9 mouse cellular contexts compared by ENCODE assay signal in the genomic region with DNA sequence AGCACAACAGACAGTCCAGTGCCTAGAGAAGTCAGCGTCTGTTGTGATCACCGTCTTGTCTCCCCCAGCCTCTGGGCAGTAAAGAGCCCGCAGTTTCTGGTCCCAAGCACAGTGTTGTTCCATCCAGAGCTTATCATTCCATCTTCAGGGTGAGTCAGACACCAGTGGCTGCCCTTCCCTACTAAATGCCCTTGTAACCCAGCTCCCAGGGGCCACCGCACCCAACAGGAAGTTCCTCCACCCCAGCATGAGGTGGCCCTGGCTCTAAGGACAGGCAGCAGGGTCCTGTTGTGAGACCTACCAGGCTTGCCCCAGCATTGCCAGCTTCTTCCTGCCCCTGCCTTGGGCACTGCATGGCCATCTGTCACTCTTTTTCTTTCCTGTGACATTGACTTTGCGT. TPM values are rescaled to one million over a fixed set of nuclear protein-coding genes. Genes with fewer than 3 reads are reported as not detected.
DNase-seq lines count a peak whose midpoint lies in the region; ATAC-seq and TF ChIP-seq lines count a peak whose summit lies in the region.
"Had no signal": no experiment of that assay in that cellular context is flagged by ENCODE, and none has a peak within 500 bp of the region (broad histone marks: within the 10 kb centered on the region; RNA-seq: fewer than 3 reads in every experiment).

No protein-coding gene starts in this region.

- peak overlapping the region; percentile 98 for H3K27ac ChIP-seq in cerebellum, adult 2 months (ENCODE audit: insufficient read depth, low read length)
- peak overlapping the region; percentile 28 for H3K27ac ChIP-seq in limb, embryonic 15.5 days
- no peak overlapping the region for H3K27ac ChIP-seq in limb, embryonic 10.5 days

- H3K27me3 ChIP-seq in cerebellum, adult 2 months (ENCODE audit: control insufficient read depth, insufficient read depth, low read length): no peaks in the 10 kb centered on the region
- no peaks in the 10 kb centered on the region for H3K27me3 ChIP-seq in limb, embryonic 15.5 days
- H3K27me3 ChIP-seq in limb, embryonic 10.5 days (ENCODE audit: low read depth, poor library complexity, severe bottlenecking): no peaks in the 10 kb centered on the region

- no peak for ATAC-seq in limb, embryonic 15.5 days (ENCODE audit: insufficient number of reproducible peaks, low FRiP score, low TSS enrichment, low read depth)

- H3K4me1 ChIP-seq in cerebellum, adult 2 months (ENCODE audit: control insufficient read depth, insufficient read depth, low read length): peaks cover 77% of the 10 kb centered on the region
- peaks cover 31% of the 10 kb centered on the region for H3K4me1 ChIP-seq in limb, embryonic 15.5 days
- H3K4me1 ChIP-seq in limb, embryonic 10.5 days: peaks cover 30% of the 10 kb centered on the region

- H3K4me2 ChIP-seq in limb, embryonic 15.5 days: no peak overlapping the region

- no peak for DNase-seq in cerebellum, adult 2 months
- DNase-seq in cerebellum, adult 11-12 months: no peak
- no peak for DNase-seq in limb, embryonic 10.5 days (ENCODE audit: low spot score)
- peak; percentile 57 for DNase-seq in adrenal gland, postnatal 10 days
- DNase-seq in lung, postnatal 4 days: peak; percentile 53 to 68
- no peak for DNase-seq in natural killer cell, adult 2 months (ENCODE audit: low spot score in 2 of 2)
- no peak for DNase-seq in frontal cortex, postnatal 25 days (ENCODE audit: low spot score in 2 of 2)

- TF ChIP-seq CTCF in cerebellum, adult 2 months (IDR thresholded peaks at IDR 0.05; ENCODE audit: borderline replicate concordance, insufficient read depth, low read depth, low read length): no peak

- H3K36me3 ChIP-seq in limb, embryonic 15.5 days: no peaks in the 10 kb centered on the region
- H3K36me3 ChIP-seq in limb, embryonic 10.5 days: peaks cover 9% of the 10 kb centered on the region; the same call in 1 of the 2 replicates

- H3K9me3 ChIP-seq in limb, embryonic 15.5 days: no peaks in the 10 kb centered on the region
- no peaks in the 10 kb centered on the region for H3K9me3 ChIP-seq in limb, embryonic 10.5 days (replicated peaks)

- no peak overlapping the region for H3K4me3 ChIP-seq in cerebellum, adult 2 months (replicated peaks; ENCODE audit: insufficient read depth, low read depth, low read length)
- no peak overlapping the region for H3K4me3 ChIP-seq in limb, embryonic 15.5 days
- no peak overlapping the region for H3K4me3 ChIP-seq in limb, embryonic 10.5 days

- no peak overlapping the region for H3K9ac ChIP-seq in limb, embryonic 15.5 days

- TF ChIP-seq POLR2A in cerebellum, adult 2 months (IDR thresholded peaks at IDR 0.05; ENCODE audit: borderline replicate concordance, insufficient read depth, low read length): no peak

- 30% methylated on average over 5 of the region's 5 CpGs for WGBS in cerebellum, adult 2 months
- 87% methylated on average over 5 of the region's 5 CpGs for WGBS in limb, embryonic 15.5 days
- 94% methylated on average over 5 of the region's 5 CpGs for WGBS in limb, embryonic 10.5 days

RNA-seq across cellular contexts. Expression of a gene that starts 29.3 kb away (rescaled TPM):
- 98.5 and 102 TPM in 2 replicates for polyA plus RNA-seq in cerebellum, adult 2 months (2012; rRNA removed)
- polyA plus RNA-seq in limb, embryonic 15.5 days (2015; fragmentation: Nextera tagmentation; extraction: Ambion mirVana): 116 and 126 TPM in 2 replicates
- polyA plus RNA-seq in limb, embryonic 10.5 days (2016; fragmentation: Nextera tagmentation; extraction: Ambion mirVana): 164 and 175 TPM in 2 replicates
- total RNA-seq in adrenal gland, postnatal 10 days (2021): 10 to 100 TPM; 64.3 to 66.0 TPM

RNA-seq across cellular contexts. Expression of a gene that starts 31.6 kb away (rescaled TPM):
- polyA plus RNA-seq in cerebellum, adult 2 months (2012; rRNA removed): 16.8 and 19.1 TPM in 2 replicates
- polyA plus RNA-seq in limb, embryonic 15.5 days (2015; fragmentation: Nextera tagmentation; extraction: Ambion mirVana): 5.7 and 5.8 TPM in 2 replicates
- 0.73 and 0.76 TPM in 2 replicates for polyA plus RNA-seq in limb, embryonic 10.5 days (2016; fragmentation: Nextera tagmentation; extraction: Ambion mirVana)
- total RNA-seq in adrenal gland, postnatal 10 days (2021): 10 to 100 TPM in 1 of 2 experiments, 1 to 10 TPM in 1; 8.2 to 12.0 TPM

RNA-seq across cellular contexts. Expression of a gene that starts 56.1 kb away (rescaled TPM):
- 0.43 and 0.51 TPM in 2 replicates for polyA plus RNA-seq in cerebellum, adult 2 months (2012; rRNA removed)
- polyA plus RNA-seq in limb, embryonic 15.5 days (2015; fragmentation: Nextera tagmentation; extraction: Ambion mirVana): 16.3 and 125 TPM in 2 replicates
- polyA plus RNA-seq in limb, embryonic 10.5 days (2016; fragmentation: Nextera tagmentation; extraction: Ambion mirVana): 1.7 and 3.5 TPM in 2 replicates
- 10 to 100 TPM; 10.6 to 78.0 TPM for total RNA-seq in adrenal gland, postnatal 10 days (2021)
- total RNA-seq: layer of hippocampus, postnatal 14 days had no signal

Comparison
In these comparisons a context has a peak if more than half of its experiments do, and no peak if none do; other contexts are left out.
1. DNase-seq: peak in adrenal gland, postnatal 10 days (single experiment) and lung, postnatal 4 days (2 of 2); none in cerebellum, adult 2 months (0 of 2), cerebellum, adult 11-12 months (single experiment), limb, embryonic 10.5 days (single experiment), natural killer cell, adult 2 months (0 of 2) and frontal cortex, postnatal 25 days (0 of 2).